Mouse (Mus musculus): ENCODE data around the gene Plcd1. TPM values are rescaled to one million over a fixed set of nuclear protein-coding genes. Genes with fewer than 3 reads are reported as not detected.
A peak's percentile ranks its signal among the peaks of the same experiment; 100 is the strongest.

The Plcd1 gene
- polyA plus RNA-seq, 1 experiment from 2014 or later = 35.3 TPM

- WGBS = under 1% methylated on average over 24 of the region's 24 CpGs
- Histone ChIP-seq H3K9me3 (ENCODE audit: control insufficient read depth, low read length) (no peaks in the 10 kb centered on the region), H3K27ac (replicated peaks) (peak overlapping the region; percentile 94), H3K4me1 (replicated peaks; ENCODE audit: control insufficient read depth, insufficient read depth) (peaks cover 6% of the 10 kb centered on the region; the same call in 1 of the 2 replicates), H3K9ac (ENCODE audit: low read length) (peak overlapping the region; percentile 48), H3K4me2 (replicated peaks; ENCODE audit: low read depth) (peak overlapping the region; percentile 67), H3K36me3 (ENCODE audit: control insufficient read depth, insufficient read depth, low read length) (no peaks in the 10 kb centered on the region), H3K4me3 (ENCODE audit: low read depth, low read length) (peak overlapping the region; percentile 41), H3K27me3 (ENCODE audit: control insufficient read depth, insufficient read depth, low read length) (no peaks in the 10 kb centered on the region)
- ATAC-seq (ENCODE audit: low FRiP score, low TSS enrichment) (peak; percentile 92), DNase-seq (ENCODE audit: low spot score) (peak; percentile 97)
- no peak for TF ChIP-seq EP300 (optimal IDR thresholded peaks at IDR 0.05)
- TF ChIP-seq CTCF (IDR thresholded peaks at IDR 0.05; ENCODE audit: low read depth) = no peak
Measured at GRCm38 (mm10) chr9:119088148-119088801, 5.0 kb downstream of the Plcd1 start.

GRCm38 (mm10) chr9:119087309-119087708 lies 6.0 kb downstream of the Plcd1 start:
- no peak overlapping the region for H3K9ac ChIP-seq (ENCODE audit: low read length)
- ATAC-seq (ENCODE audit: low FRiP score, low TSS enrichment) (no peak), DNase-seq (ENCODE audit: low spot score) (no peak)
- no peaks in the 10 kb centered on the region for H3K36me3 ChIP-seq (ENCODE audit: control insufficient read depth, insufficient read depth, low read length)
- WGBS = 80% methylated on average over 5 of the region's 5 CpGs
- H3K27ac ChIP-seq (replicated peaks) = no peak overlapping the region
- no peak for TF ChIP-seq CTCF (IDR thresholded peaks at IDR 0.05; ENCODE audit: low read depth)
- no peak for TF ChIP-seq EP300 (optimal IDR thresholded peaks at IDR 0.05)
- H3K4me2 ChIP-seq (replicated peaks; ENCODE audit: low read depth) = peak overlapping the region; percentile 67
- no peaks in the 10 kb centered on the region for H3K27me3 ChIP-seq (ENCODE audit: control insufficient read depth, insufficient read depth, low read length)
- H3K4me3 ChIP-seq (ENCODE audit: low read depth, low read length) = 0 out of 2 replicates have a peak overlapping the region, but pooled peaks have one; percentile 41
- peaks cover 6% of the 10 kb centered on the region; the same call in 1 of the 2 replicates for H3K4me1 ChIP-seq (replicated peaks; ENCODE audit: control insufficient read depth, insufficient read depth)
- H3K9me3 ChIP-seq (ENCODE audit: control insufficient read depth, low read length) = no peaks in the 10 kb centered on the region

GRCm38 (mm10) chr9:119086451-119086850 lies 6.9 kb downstream of the Plcd1 start:
- DNase-seq (ENCODE audit: low spot score) (no peak), ATAC-seq (ENCODE audit: low FRiP score, low TSS enrichment) (no peak)
- no peak overlapping the region for H3K27ac ChIP-seq (replicated peaks)
- H3K4me2 ChIP-seq (replicated peaks; ENCODE audit: low read depth) = no peak overlapping the region
- H3K9me3 ChIP-seq (ENCODE audit: control insufficient read depth, low read length) = no peaks in the 10 kb centered on the region
- TF ChIP-seq CTCF (IDR thresholded peaks at IDR 0.05; ENCODE audit: low read depth) (no peak), EP300 (optimal IDR thresholded peaks at IDR 0.05) (no peak)
- no peak overlapping the region for H3K9ac ChIP-seq (ENCODE audit: low read length)
- WGBS = 11% methylated on average over 1 of the region's 1 CpGs
- no peaks in the 10 kb centered on the region for H3K36me3 ChIP-seq (ENCODE audit: control insufficient read depth, insufficient read depth, low read length)
- no peak overlapping the region for H3K4me3 ChIP-seq (ENCODE audit: low read depth, low read length)
- H3K4me1 ChIP-seq (replicated peaks; ENCODE audit: control insufficient read depth, insufficient read depth) = peaks cover 6% of the 10 kb centered on the region; the same call in 1 of the 2 replicates
- H3K27me3 ChIP-seq (ENCODE audit: control insufficient read depth, insufficient read depth, low read length) = no peaks in the 10 kb centered on the region

GRCm38 (mm10) chr9:119083966-119084365 lies 9.3 kb downstream of the Plcd1 start:
- WGBS = 59% methylated on average over 10 of the region's 10 CpGs
- Histone ChIP-seq H3K27me3 (ENCODE audit: control insufficient read depth, insufficient read depth, low read length) (no peaks in the 10 kb centered on the region), H3K4me3 (ENCODE audit: low read depth, low read length) (no peak overlapping the region), H3K9ac (ENCODE audit: low read length) (no peak overlapping the region), H3K9me3 (ENCODE audit: control insufficient read depth, low read length) (no peaks in the 10 kb centered on the region), H3K36me3 (ENCODE audit: control insufficient read depth, insufficient read depth, low read length) (peaks cover 4% of the 10 kb centered on the region; the same call in 1 of the 2 replicates), H3K27ac (replicated peaks) (peak overlapping the region; percentile 40; the same call in 1 of the 2 replicates), H3K4me2 (replicated peaks; ENCODE audit: low read depth) (no peak overlapping the region), H3K4me1 (replicated peaks; ENCODE audit: control insufficient read depth, insufficient read depth) (peaks cover 6% of the 10 kb centered on the region; the same call in 1 of the 2 replicates)
- TF ChIP-seq EP300 (optimal IDR thresholded peaks at IDR 0.05) = no peak
- TF ChIP-seq CTCF (IDR thresholded peaks at IDR 0.05; ENCODE audit: low read depth) = no peak
- peak; percentile 67 for DNase-seq (ENCODE audit: low spot score)
- peak; percentile 27; the same call in 1 of the 2 replicates for ATAC-seq (ENCODE audit: low FRiP score, low TSS enrichment)

- Histone ChIP-seq H3K36me3 (ENCODE audit: control insufficient read depth, insufficient read depth, low read length) (peaks cover 6% of the 10 kb centered on the region), H3K9me3 (ENCODE audit: control insufficient read depth, low read length) (no peaks in the 10 kb centered on the region), H3K9ac (ENCODE audit: low read length) (no peak overlapping the region), H3K27me3 (ENCODE audit: control insufficient read depth, insufficient read depth, low read length) (no peaks in the 10 kb centered on the region), H3K4me2 (replicated peaks; ENCODE audit: low read depth) (no peak overlapping the region), H3K27ac (replicated peaks) (no peak overlapping the region), H3K4me1 (replicated peaks; ENCODE audit: control insufficient read depth, insufficient read depth) (peaks cover 5% of the 10 kb centered on the region; the same call in 1 of the 2 replicates), H3K4me3 (ENCODE audit: low read depth, low read length) (no peak overlapping the region)
- 72% methylated on average over 7 of the region's 7 CpGs for WGBS
- ATAC-seq (ENCODE audit: low FRiP score, low TSS enrichment) (no peak), DNase-seq (ENCODE audit: low spot score) (no peak)
- TF ChIP-seq CTCF (IDR thresholded peaks at IDR 0.05; ENCODE audit: low read depth) (no peak), EP300 (optimal IDR thresholded peaks at IDR 0.05) (no peak)
Measured at GRCm38 (mm10) chr9:119082656-119083430, 10.5 kb downstream of the Plcd1 start.

All from stomach, postnatal 0 days (tissue).